Mouse (Mus musculus): Measurements from ENCODE around the gene Chchd3.

- TF ChIP-seq CTCF (IDR thresholded peaks at IDR 0.05; ENCODE audit: insufficient read depth, low read depth, low read length) (no peak), POLR2A (IDR thresholded peaks at IDR 0.05; ENCODE audit: insufficient read depth, low read depth, low read length) (no peak)
These were observed 76.2 kb downstream of the Chchd3 start for GRCm38 (mm10) chr6:32983876-32984275.
